Mouse (Mus musculus) myocyte (in vitro differentiated cells): ENCODE results near the gene 9130409I23Rik.

Experiments used
- E2F4 ChIP-seq: IDR thresholded peaks from one replicate; pipeline ENCODE4 v1.6.1; 2011; ENCODE audit warnings: mild to moderate bottlenecking, control low read depth, moderate library complexity; ENCODE audit not compliant: insufficient read depth
- MYOD1 ChIP-seq, 3 experiments: IDR thresholded peaks; one replicate each; pipeline ENCODE4 v1.6.1; 2011; ENCODE audit warnings: control low read depth in 2 of 3, low read depth in 2 of 3, mild to moderate bottlenecking in 2 of 3, moderate library complexity in 1 of 3; ENCODE audit not compliant: insufficient read length in 2 of 3, control insufficient read depth in 1 of 3
- POLR2A ChIP-seq: IDR thresholded peaks from one replicate; pipeline ENCODE4 v1.6.1; 2011; ENCODE audit warnings: low read depth, mild to moderate bottlenecking, control low read depth, moderate library complexity; ENCODE audit not compliant: insufficient read length

DNA sequence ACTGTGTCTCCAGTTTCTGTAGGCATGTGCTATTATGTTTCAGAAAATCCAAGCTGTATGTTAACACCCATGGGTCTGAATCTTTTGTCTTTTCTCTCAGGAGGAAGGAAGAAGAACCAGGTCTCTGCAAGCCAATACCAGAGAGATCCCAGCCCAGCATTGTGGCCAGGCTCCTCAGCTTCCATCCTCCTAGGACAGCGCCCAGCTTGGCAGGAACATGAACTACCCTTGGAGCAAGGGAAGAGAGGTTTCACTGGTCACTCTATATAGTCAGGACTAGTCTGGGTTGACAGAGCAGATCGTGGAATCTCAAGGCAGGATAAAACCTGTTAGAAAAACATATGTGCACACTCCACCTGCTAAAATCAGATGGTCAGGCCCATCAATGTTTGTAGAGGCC, 47.2 kb upstream of the 9130409I23Rik start:
- no peak for TF ChIP-seq POLR2A
- TF ChIP-seq MYOD1 (IDR thresholded peaks at IDR 0.05; ENCODE audit: control insufficient read depth in 1 of 3, insufficient read length in 2 of 3, low read depth in 2 of 3): no peak
- TF ChIP-seq E2F4: no peak
